Mouse (Mus musculus) cerebellum, adult 18-20 months (tissue): ENCODE measurements at regions not wholly inside any gene's neighbourhood (a gene's known extent, or its start where the extent isn't known, plus 50 kb on each side); places are given as distances from the start of the nearest gene placed in this dataset.

ENCODE experiments used
- DNase-seq, 2 experiments: peaks; one replicate each; pipeline ENCODE4 v3.0.0; 2021

GRCm38 (mm10) chr14:107214391-107214790 is 1108.4 kb downstream of the Trim52 start:
- DNase-seq, result no peak

- DNase-seq, result no peak
These were observed 1158.2 kb downstream of the Trim52 start for GRCm38 (mm10) chr14:107264182-107264581.

GRCm38 (mm10) chr14:107280346-107280745 is 1174.3 kb downstream of the Trim52 start:
- DNase-seq, result peak; percentile 20 to 30

- no peak for DNase-seq
These were observed 1223.3 kb downstream of the Trim52 start for GRCm38 (mm10) chr14:107329302-107329701.

DNA sequence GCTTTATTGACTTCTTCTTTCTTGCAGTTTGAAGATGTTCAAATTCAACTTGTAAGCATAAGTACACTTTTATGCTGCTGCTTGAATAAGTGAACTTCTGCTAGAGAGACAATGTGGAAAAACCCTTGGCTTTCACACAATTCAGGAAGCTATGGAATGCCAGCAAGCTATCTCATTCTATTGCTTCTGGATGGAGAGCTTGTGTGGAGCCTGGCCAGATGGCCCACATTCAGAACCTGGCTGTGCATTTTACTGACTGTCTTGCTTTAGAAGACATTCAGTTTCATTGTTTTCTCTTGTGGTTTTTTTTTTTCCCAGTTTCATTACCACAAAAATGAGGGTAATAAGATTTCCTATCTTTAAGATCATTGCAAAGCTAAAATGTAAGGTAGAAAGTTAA is 1234.2 kb downstream of the Trim52 start:
- peak; percentile 51 to 52 for DNase-seq

GRCm38 (mm10) chr14:107362788-107363187 is 1256.8 kb downstream of the Trim52 start:
- DNase-seq, result no peak
